Mouse (Mus musculus): ENCODE measurements around the gene Rita1.

Rita1 gene

GRCm38 (mm10) chr5:120570289-120570897 lies 42.0 kb downstream of the Rita1 start:
- no peak for DNase-seq

GRCm38 (mm10) chr5:120569791-120570190 lies 42.6 kb downstream of the Rita1 start:
- DNase-seq = no peak

- DNase-seq = no peak
These were observed 43.4 kb downstream of the Rita1 start for GRCm38 (mm10) chr5:120568964-120569363.

GRCm38 (mm10) chr5:120568336-120568768 lies 44.0 kb downstream of the Rita1 start:
- DNase-seq = peak; percentile 57 to 58

GRCm38 (mm10) chr5:120567761-120568211 lies 44.6 kb downstream of the Rita1 start:
- peak; percentile 34 to 52 for DNase-seq

GRCm38 (mm10) chr5:120567253-120567701 lies 45.1 kb downstream of the Rita1 start:
- peak; percentile 53 to 60 for DNase-seq

GRCm38 (mm10) chr5:120566681-120567252 lies 45.6 kb downstream of the Rita1 start:
- peak in 1 of 2 experiments; percentile 52 for DNase-seq

GRCm38 (mm10) chr5:120566101-120566500 lies 46.3 kb downstream of the Rita1 start:
- DNase-seq = peak; percentile 87 to 89

GRCm38 (mm10) chr5:120565171-120565905 lies 47.1 kb downstream of the Rita1 start:
- peak in 1 of 2 experiments; percentile 36 for DNase-seq

GRCm38 (mm10) chr5:120563914-120564311 lies 48.5 kb downstream of the Rita1 start:
- no peak for DNase-seq

- DNase-seq = peak in 1 of 2 experiments; percentile 39
These were observed 49.2 kb downstream of the Rita1 start for GRCm38 (mm10) chr5:120562956-120563913.

- DNase-seq = peak; percentile 83 to 88
These were observed 51.6 kb downstream of the Rita1 start for GRCm38 (mm10) chr5:120560616-120561311.

- peak in 1 of 2 experiments; percentile 49 for DNase-seq
These were observed 52.2 kb downstream of the Rita1 start for GRCm38 (mm10) chr5:120560129-120560615.

- no peak for DNase-seq
These were observed 53.6 kb downstream of the Rita1 start for GRCm38 (mm10) chr5:120558762-120559161.

- DNase-seq = peak in 1 of 2 experiments; percentile 41
These were observed 54.3 kb downstream of the Rita1 start for GRCm38 (mm10) chr5:120558041-120558440.

- DNase-seq = no peak
These were observed 56.5 kb downstream of the Rita1 start for GRCm38 (mm10) chr5:120555871-120556270.

- DNase-seq = no peak
These were observed 61.7 kb downstream of the Rita1 start for GRCm38 (mm10) chr5:120550673-120551072.

- DNase-seq = no peak
These were observed 62.3 kb downstream of the Rita1 start for GRCm38 (mm10) chr5:120550137-120550536.

- DNase-seq = no peak
These were observed 64.0 kb downstream of the Rita1 start for GRCm38 (mm10) chr5:120548236-120548850.

Data from cerebellum, adult 18-20 months (tissue).